Mouse (Mus musculus): ENCODE measurements around the gene Unc5cl.

The Unc5cl gene

GRCm38 (mm10) chr17:48454688-48455087 is at the start of gene Unc5cl:
Gene Unc5cl, plus strand, starts transcription at chr17:48454901.
- DNase-seq (ENCODE audit: low spot score in 2 of 2) = no peak

GRCm38 (mm10) chr17:48407154-48407553 is 47.5 kb upstream of the Unc5cl start:
- no peak for DNase-seq (ENCODE audit: low spot score in 2 of 2)

- DNase-seq (ENCODE audit: low spot score in 2 of 2) = no peak
These were observed 46.7 kb upstream of the Unc5cl start for GRCm38 (mm10) chr17:48407910-48408525.

GRCm38 (mm10) chr17:48408526-48409291 is 46.0 kb upstream of the Unc5cl start:
- peak; percentile 73 to 76 for DNase-seq (ENCODE audit: low spot score in 2 of 2)

GRCm38 (mm10) chr17:48409380-48410298 is 45.1 kb upstream of the Unc5cl start, which contains the start of the genes Nfya and Oard1:
Gene Nfya, minus strand, starts transcription at chr17:48409906.
Gene Oard1, plus strand, starts transcription at chr17:48410014.
- peak; percentile 100 for DNase-seq (ENCODE audit: low spot score in 2 of 2)

- no peak for DNase-seq (ENCODE audit: low spot score in 2 of 2)
These were observed 44.4 kb upstream of the Unc5cl start for GRCm38 (mm10) chr17:48410299-48410785.

GRCm38 (mm10) chr17:48411241-48411640 is 43.5 kb upstream of the Unc5cl start:
- DNase-seq (ENCODE audit: low spot score in 2 of 2) = no peak

- DNase-seq (ENCODE audit: low spot score in 2 of 2) = no peak
These were observed 38.7 kb upstream of the Unc5cl start for GRCm38 (mm10) chr17:48416011-48416410.

GRCm38 (mm10) chr17:48416425-48417195 is 38.1 kb upstream of the Unc5cl start:
- DNase-seq (ENCODE audit: low spot score in 2 of 2) = no peak

GRCm38 (mm10) chr17:48417521-48417920 is 37.2 kb upstream of the Unc5cl start:
- no peak for DNase-seq (ENCODE audit: low spot score in 2 of 2)

GRCm38 (mm10) chr17:48418174-48418573 is 36.5 kb upstream of the Unc5cl start:
- DNase-seq (ENCODE audit: low spot score in 2 of 2) = no peak

GRCm38 (mm10) chr17:48418781-48419180 is 35.9 kb upstream of the Unc5cl start:
- DNase-seq (ENCODE audit: low spot score in 2 of 2) = no peak

GRCm38 (mm10) chr17:48419571-48419970 is 35.1 kb upstream of the Unc5cl start:
- DNase-seq (ENCODE audit: low spot score in 2 of 2) = no peak

GRCm38 (mm10) chr17:48424237-48424636 is 30.5 kb upstream of the Unc5cl start:
- DNase-seq (ENCODE audit: low spot score in 2 of 2) = no peak

GRCm38 (mm10) chr17:48425823-48426612 is 28.7 kb upstream of the Unc5cl start:
- no peak for DNase-seq (ENCODE audit: low spot score in 2 of 2)

GRCm38 (mm10) chr17:48426991-48427750 is 27.5 kb upstream of the Unc5cl start:
- DNase-seq (ENCODE audit: low spot score in 2 of 2) = no peak

- no peak for DNase-seq (ENCODE audit: low spot score in 2 of 2)
These were observed 26.7 kb upstream of the Unc5cl start for GRCm38 (mm10) chr17:48427852-48428530.

- no peak for DNase-seq (ENCODE audit: low spot score in 2 of 2)
These were observed 24.3 kb upstream of the Unc5cl start for GRCm38 (mm10) chr17:48430394-48430793.

GRCm38 (mm10) chr17:48431054-48431453 is 23.6 kb upstream of the Unc5cl start:
- DNase-seq (ENCODE audit: low spot score in 2 of 2) = no peak

Data from urinary bladder, postnatal 4 days (tissue).